Mouse (Mus musculus) neural tube, embryonic 14.5 days (tissue): ENCODE results near the gene Shank1. TPM values are rescaled to one million over a fixed set of nuclear protein-coding genes. Genes with fewer than 3 reads are reported as not detected.

Experiments
- ATAC-seq: fragments of 200-750 bp; cut with Nextera tagmentation; 2 replicates; pipeline ENCODE4 v1.8.0; 2017; ENCODE audit warnings: low read depth, mild to moderate bottlenecking, moderate TSS enrichment, moderate library complexity
- H3K27ac ChIP-seq: fragments of 300-500 bp; sonication (generic); 2 replicates; pipeline ENCODE4 v1.5.1; 2014; ENCODE audit warnings: low read depth, mild to moderate bottlenecking, control low read depth, low read length, moderate library complexity, mixed read lengths
- H3K27me3 ChIP-seq: fragments of 300-500 bp; sonication (generic); 2 replicates; pipeline ENCODE4 v1.6.1; 2014; ENCODE audit warnings: low read length; ENCODE audit not compliant: control insufficient read depth, insufficient read depth
- H3K36me3 ChIP-seq: fragments of 300-500 bp; sonication (generic); 2 replicates; pipeline ENCODE4 v1.6.1; 2014; ENCODE audit warnings: low read length, mixed read lengths; ENCODE audit not compliant: control insufficient read depth, insufficient read depth
- H3K4me1 ChIP-seq: fragments of 300-500 bp; sonication (generic); 2 replicates; pipeline ENCODE4 v1.6.1; 2014; ENCODE audit warnings: low read length; ENCODE audit not compliant: control insufficient read depth, insufficient read depth
- H3K4me2 ChIP-seq: fragments of 300-500 bp; sonication (generic); 2 replicates; pipeline ENCODE4 v1.6.1; 2014; ENCODE audit warnings: mild to moderate bottlenecking, low read depth, low read length, control low read depth
- H3K4me3 ChIP-seq: fragments of 300-500 bp; sonication (generic); 2 replicates; pipeline ENCODE4 v1.5.1; 2014; ENCODE audit warnings: low read depth, low read length, control low read depth, mixed read lengths
- H3K9ac ChIP-seq: fragments of 300-500 bp; sonication (generic); replicated peaks from 2 replicates; pipeline ENCODE4 v1.6.1; 2014; ENCODE audit warnings: low read depth, mild to moderate bottlenecking, control low read depth, low read length, mixed read lengths
- H3K9me3 ChIP-seq: fragments of 300-500 bp; sonication (generic); 2 replicates; pipeline ENCODE4 v1.6.1; 2016; ENCODE audit warnings: low read length; ENCODE audit not compliant: control insufficient read depth
- WGBS: fragments of 180-500 bp; shearing (Covaris S2); extraction: QIAGEN DNeasy Blood & Tissue Kit; methylation state at CpG from one replicate; pipeline ENCODE4 v1.1.7; 2014; 5-methylcytosine and 5-hydroxymethylcytosine counted together
- polyA plus RNA-seq: library from polyadenylated mRNA; unstranded; fragments of >200 nt; fragmentation: Nextera tagmentation; extraction: Ambion mirVana; gene quantifications from 2 replicates; pipeline ENCODE4 v1.2.1, GENCODE M21; 2014

Shank1 gene
- polyA plus RNA-seq, 1 experiment from 2014 or later, result 62.7 TPM

DNA sequence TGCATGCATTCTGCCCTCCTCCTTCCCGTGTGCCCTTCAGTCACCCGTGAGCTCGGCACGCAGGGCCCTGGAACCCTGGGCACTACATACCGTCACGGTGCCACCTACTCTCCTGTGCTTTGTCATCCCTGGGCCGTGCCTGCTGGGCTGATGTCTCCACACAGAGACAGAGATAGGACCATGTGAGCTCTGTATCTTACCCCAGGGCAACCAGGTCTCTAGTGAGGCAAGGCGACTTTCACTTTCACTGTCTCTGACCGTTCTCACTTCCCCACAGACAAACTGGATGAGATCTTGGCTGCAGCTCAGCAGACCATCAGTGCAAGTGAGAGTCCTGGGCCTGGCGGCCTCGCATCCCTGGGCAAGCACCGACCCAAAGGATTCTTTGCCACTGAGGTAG is 34.6 kb downstream of the Shank1 start:
- 78% methylated on average over 12 of the region's 12 CpGs for WGBS
- H3K4me3 ChIP-seq, result no peak overlapping the region
- H3K27me3 ChIP-seq, result no peaks in the 10 kb centered on the region; the same call in 1 of the 2 replicates
- ATAC-seq, result no peak
- H3K9ac ChIP-seq, result no peak overlapping the region
- H3K4me2 ChIP-seq, result no peak overlapping the region
- no peaks in the 10 kb centered on the region for H3K9me3 ChIP-seq
- no peak overlapping the region for H3K27ac ChIP-seq
- peaks cover 18% of the 10 kb centered on the region for H3K36me3 ChIP-seq
- H3K4me1 ChIP-seq, result no peaks in the 10 kb centered on the region

DNA sequence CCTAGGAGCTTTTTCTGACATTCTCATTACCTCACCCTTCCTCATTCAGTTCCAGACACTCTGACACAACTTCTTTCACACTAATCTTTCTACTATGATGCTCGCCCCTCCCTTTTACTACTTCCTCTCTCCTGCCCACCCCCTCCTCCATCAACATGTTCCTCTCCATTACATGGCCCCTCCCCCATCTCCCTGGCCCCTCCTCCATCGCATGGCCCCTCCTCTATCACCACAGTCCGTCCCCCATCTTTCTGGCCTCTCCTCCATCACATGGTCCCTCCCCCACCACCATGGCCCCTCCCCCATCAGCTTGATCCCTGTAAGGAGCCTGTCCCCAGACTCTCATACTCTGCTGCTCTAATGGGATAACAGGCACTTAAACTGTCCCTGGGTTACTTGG is 39.0 kb downstream of the Shank1 start:
- Histone ChIP-seq H3K4me2 (no peak overlapping the region), H3K27me3 (peaks cover 21% of the 10 kb centered on the region), H3K36me3 (peaks cover 16% of the 10 kb centered on the region; the same call in 1 of the 2 replicates), H3K9ac (no peak overlapping the region), H3K4me1 (peaks cover 5% of the 10 kb centered on the region; the same call in 1 of the 2 replicates), H3K9me3 (no peaks in the 10 kb centered on the region), H3K4me3 (no peak overlapping the region), H3K27ac (no peak overlapping the region)
- WGBS, result 20% methylated on average over 3 of the region's 3 CpGs
- no peak for ATAC-seq

DNA sequence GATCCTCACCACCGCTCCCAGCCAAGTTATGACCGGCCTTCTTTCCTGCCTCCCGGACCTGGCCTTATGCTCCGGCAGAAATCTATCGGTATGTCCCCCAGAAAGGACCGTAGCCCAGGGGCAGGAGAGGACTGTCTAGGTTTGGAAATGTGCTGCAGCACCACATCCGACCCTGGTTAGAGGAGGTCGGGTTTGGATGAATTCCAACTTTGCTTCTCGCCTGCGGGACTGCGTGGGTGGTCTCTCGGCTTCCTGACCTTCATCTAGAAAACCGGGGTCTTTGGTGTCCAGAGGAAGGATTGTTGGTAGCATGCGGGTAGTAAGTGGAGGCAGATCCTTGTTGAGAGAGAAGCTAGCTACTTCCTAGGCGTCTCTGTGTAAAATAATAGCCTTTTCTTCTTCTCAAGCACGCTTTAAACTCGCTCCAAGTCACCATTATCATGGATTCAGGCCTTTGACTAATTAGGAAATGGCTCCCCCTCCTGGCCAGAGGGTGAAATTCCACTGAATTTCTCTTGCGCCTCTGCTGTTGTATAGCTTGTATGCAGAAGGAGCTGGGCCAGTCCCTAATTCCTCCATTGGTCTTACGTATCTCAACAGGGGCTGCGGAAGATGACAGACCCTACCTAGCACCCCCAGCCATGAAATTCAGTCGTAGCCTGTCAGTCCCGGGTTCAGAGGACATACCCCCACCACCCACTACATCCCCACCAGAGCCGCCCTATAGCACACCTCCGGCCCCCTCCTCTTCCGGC is 41.1 kb downstream of the Shank1 start:
- Histone ChIP-seq H3K4me3 (no peak overlapping the region), H3K27me3 (peaks cover 28% of the 10 kb centered on the region), H3K4me1 (peaks cover 5% of the 10 kb centered on the region; the same call in 1 of the 2 replicates), H3K27ac (no peak overlapping the region), H3K9ac (peak overlapping the region; percentile 37), H3K36me3 (peaks cover 9% of the 10 kb centered on the region; the same call in 1 of the 2 replicates), H3K4me2 (peak overlapping the region; percentile 40), H3K9me3 (no peaks in the 10 kb centered on the region)
- ATAC-seq, result peak; percentile 47
- 3% methylated on average over 25 of the region's 25 CpGs for WGBS

DNA sequence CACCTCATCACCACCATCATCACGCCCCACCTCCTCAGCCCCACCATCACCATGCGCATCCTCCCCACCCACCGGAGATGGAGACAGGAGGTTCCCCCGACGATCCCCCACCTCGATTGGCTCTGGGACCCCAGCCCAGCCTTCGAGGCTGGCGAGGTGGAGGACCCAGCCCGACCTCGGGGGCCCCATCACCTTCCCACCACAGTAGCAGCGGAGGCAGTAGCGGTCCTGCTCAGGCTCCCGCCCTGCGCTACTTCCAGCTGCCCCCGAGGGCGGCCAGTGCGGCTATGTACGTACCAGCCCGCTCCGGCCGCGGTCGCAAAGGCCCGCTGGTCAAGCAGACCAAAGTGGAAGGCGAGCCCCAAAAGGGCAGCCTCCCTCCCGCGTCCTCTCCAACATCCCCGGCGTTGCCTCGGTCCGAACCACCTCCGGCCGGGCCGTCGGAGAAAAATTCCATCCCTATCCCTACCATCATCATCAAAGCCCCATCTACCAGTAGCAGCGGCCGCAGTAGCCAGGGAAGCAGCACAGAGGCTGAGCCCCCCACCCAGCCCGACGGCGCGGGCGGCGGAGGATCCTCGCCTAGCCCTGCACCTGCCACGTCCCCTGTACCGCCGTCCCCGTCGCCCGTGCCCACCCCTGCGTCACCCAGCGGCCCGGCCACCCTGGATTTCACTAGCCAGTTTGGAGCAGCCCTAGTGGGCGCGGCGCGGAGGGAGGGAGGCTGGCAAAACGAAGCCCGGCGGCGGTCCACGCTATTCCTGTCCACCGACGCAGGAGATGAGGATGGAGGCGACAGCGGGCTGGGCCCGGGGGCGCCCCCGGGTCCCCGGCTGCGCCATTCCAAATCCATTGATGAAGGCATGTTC is 42.1 kb downstream of the Shank1 start:
- Histone ChIP-seq H3K9me3 (no peaks in the 10 kb centered on the region), H3K4me2 (no peak overlapping the region), H3K36me3 (peaks cover 9% of the 10 kb centered on the region; the same call in 1 of the 2 replicates), H3K4me1 (peaks cover 5% of the 10 kb centered on the region; the same call in 1 of the 2 replicates), H3K9ac (0 out of 2 replicates have a peak overlapping the region, but pooled peaks have one; percentile 28), H3K27me3 (peaks cover 28% of the 10 kb centered on the region), H3K27ac (no peak overlapping the region), H3K4me3 (peak overlapping the region; percentile 5; the same call in 1 of the 2 replicates)
- peak; percentile 13; the same call in 1 of the 2 replicates for ATAC-seq
- WGBS, result 4% methylated on average over 60 of the region's 71 CpGs

DNA sequence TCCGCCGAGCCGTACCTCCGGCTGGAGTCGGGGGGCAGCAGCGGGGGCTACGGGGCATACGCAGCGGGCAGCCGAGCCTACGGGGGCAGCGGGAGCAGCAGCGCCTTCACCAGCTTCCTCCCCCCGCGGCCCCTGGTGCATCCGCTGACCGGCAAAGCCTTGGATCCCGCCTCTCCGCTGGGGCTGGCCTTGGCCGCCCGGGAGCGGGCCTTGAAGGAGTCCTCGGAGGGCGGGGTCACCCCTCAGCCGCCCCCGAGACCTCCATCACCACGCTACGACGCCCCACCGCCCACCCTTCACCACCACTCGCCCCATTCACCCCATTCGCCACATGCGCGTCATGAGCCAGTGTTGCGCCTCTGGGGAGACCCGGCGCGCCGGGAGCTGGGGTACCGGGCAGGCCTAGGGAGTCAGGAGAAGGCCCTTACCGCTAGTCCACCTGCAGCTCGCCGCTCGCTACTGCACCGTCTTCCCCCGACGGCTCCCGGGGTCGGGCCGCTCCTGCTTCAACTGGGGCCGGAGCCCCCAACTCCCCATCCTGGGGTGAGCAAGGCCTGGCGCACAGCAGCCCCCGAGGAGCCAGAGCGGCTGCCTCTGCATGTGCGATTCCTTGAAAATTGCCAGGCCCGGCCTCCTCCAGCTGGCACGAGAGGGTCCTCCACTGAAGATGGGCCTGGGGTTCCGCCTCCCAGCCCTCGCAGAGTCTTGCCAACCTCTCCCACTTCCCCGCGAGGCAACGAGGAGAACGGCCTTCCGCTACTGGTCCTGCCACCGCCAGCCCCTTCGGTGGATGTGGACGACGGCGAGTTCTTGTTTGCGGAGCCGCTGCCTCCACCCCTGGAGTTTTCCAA is 42.9 kb downstream of the Shank1 start:
- WGBS, result 4% methylated on average over 67 of the region's 71 CpGs
- Histone ChIP-seq H3K27me3 (peaks cover 28% of the 10 kb centered on the region), H3K4me3 (no peak overlapping the region), H3K9me3 (no peaks in the 10 kb centered on the region), H3K36me3 (peaks cover 9% of the 10 kb centered on the region; the same call in 1 of the 2 replicates), H3K9ac (0 out of 2 replicates have a peak overlapping the region, but pooled peaks have one; percentile 28), H3K4me1 (peaks cover 5% of the 10 kb centered on the region; the same call in 1 of the 2 replicates), H3K4me2 (no peak overlapping the region), H3K27ac (no peak overlapping the region)
- ATAC-seq, result no peak

DNA sequence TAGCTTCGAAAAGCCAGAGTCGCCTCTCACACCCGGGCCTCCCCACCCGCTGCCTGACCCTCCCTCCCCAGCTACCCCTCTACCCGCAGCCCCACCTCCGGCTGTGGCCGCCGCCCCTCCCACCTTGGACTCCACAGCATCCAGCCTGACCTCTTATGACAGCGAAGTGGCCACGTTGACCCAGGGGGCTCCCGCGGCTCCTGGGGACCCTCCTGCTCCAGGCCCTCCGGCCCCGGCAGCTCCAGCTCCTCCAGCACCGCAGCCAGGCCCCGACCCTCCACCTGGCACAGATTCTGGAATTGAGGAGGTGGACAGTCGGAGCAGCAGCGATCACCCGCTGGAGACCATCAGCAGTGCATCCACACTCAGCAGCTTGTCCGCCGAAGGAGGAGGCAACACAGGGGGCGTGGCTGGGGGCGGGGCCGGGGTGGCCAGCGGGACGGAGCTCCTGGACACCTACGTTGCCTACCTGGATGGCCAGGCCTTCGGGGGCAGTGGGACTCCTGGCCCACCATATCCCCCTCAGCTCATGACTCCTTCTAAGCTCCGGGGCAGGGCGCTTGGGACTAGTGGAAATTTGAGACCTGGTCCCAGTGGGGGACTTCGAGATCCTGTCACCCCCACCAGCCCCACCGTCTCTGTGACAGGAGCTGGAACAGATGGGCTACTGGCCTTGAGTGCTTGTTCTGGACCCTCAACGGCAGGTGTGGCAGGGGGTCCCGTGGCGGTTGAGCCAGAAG is 43.7 kb downstream of the Shank1 start:
- peaks cover 9% of the 10 kb centered on the region; the same call in 1 of the 2 replicates for H3K36me3 ChIP-seq
- H3K4me2 ChIP-seq, result no peak overlapping the region

DNA sequence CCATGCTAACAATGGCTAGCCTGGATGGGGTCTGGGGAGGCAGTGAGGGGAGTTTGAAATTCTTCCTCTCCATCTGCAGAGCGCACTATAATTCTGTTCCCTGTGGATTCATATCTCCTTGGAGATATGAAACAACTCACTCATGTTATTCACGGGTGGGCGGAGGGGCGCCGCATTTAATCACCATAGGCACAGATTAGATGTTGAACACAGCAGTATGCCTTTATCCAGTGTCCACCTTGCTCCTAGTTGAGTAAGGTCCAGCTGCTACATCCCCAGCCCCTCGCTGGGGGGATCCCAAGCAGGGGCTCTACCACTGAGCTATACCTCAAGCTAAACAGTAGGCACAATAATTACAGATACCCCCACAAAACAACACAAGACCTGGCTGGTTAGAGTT is 45.4 kb downstream of the Shank1 start:
- peaks cover 10% of the 10 kb centered on the region for H3K4me1 ChIP-seq
- 59% methylated on average over 6 of the region's 6 CpGs for WGBS
- H3K36me3 ChIP-seq, result peaks cover 9% of the 10 kb centered on the region; the same call in 1 of the 2 replicates
- no peak overlapping the region for H3K4me3 ChIP-seq
- H3K27me3 ChIP-seq, result peaks cover 28% of the 10 kb centered on the region
- no peak overlapping the region for H3K9ac ChIP-seq
- H3K27ac ChIP-seq, result no peak overlapping the region
- H3K9me3 ChIP-seq, result no peaks in the 10 kb centered on the region
- ATAC-seq, result no peak
- H3K4me2 ChIP-seq, result no peak overlapping the region

More for the DNA sequence above, 43.7 kb downstream of the Shank1 start:
- no peak for ATAC-seq
- no peaks in the 10 kb centered on the region for H3K9me3 ChIP-seq
- no peak overlapping the region for H3K4me3 ChIP-seq
- H3K27me3 ChIP-seq, result peaks cover 28% of the 10 kb centered on the region
- H3K4me1 ChIP-seq, result peaks cover 5% of the 10 kb centered on the region; the same call in 1 of the 2 replicates
- 3% methylated on average over 35 of the region's 35 CpGs for WGBS
- H3K9ac ChIP-seq, result 0 out of 2 replicates have a peak overlapping the region, but pooled peaks have one; percentile 18
- H3K27ac ChIP-seq, result no peak overlapping the region
